Mouse (Mus musculus) monocyte, adult 2 months (primary cell): ENCODE results near the gene Cecr2.
"Not testable (repeated sequence)": the region's sequence is repeated elsewhere in the genome, so short reads cannot be mapped to it uniquely, and the experiment has no call there.

Experiments
- DNase-seq, 2 experiments: peaks; one replicate each; pipeline ENCODE4 v3.0.0; 2022; ENCODE audit warnings: low spot score in 2 of 2, low read depth in 1 of 2

Gene Cecr2

DNA sequence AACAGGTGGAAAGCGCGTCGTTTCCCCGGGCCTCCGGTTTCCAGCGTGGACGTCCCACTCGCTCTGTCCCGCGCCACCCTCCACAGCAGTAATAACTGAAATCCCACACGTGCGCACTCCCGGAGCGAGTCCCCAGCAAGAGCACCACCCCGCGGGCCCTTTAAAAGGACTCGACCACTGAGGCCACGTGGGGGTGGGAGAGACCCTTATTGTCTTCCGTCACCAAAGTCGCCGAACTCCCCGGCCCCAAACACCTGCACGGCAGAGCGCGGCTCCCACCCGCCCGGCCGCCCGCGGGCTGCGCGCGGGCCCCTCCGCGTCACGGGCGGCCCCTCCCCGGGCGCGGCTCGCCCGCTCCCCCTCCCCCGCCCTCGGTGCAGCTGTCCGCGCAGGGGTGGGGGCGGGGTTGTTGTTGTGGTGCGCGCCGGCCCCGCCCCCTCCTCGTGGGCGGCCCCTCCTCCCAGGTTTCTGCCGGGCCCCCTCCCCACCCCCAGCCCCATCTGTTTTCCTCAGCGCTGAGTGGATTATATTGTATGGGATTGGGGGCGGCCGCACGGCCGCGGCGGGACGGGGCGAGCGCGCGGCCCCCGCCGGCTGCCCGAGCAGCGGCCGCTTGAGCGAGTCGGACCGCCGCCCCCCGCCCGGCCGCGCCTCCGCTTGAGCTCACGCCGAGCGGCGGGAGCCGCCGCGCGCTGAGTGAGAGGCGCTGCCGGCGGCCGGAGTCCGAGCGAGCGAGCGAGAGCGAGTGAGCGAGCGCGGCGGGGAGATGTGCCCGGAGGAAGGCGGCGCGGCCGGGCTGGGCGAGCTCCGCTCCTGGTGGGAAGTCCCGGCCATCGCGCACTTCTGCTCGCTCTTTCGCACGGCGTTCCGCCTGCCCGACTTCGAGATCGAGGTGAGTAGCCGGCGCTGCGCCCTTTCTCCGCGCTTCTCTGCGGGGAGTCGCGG lies at the start of gene Cecr2:
Gene Cecr2, plus strand, starts transcription at position 554 of the 945 bp plus-strand sequence.
- peak in 1 of 2 experiments; percentile 7 for DNase-seq

DNA sequence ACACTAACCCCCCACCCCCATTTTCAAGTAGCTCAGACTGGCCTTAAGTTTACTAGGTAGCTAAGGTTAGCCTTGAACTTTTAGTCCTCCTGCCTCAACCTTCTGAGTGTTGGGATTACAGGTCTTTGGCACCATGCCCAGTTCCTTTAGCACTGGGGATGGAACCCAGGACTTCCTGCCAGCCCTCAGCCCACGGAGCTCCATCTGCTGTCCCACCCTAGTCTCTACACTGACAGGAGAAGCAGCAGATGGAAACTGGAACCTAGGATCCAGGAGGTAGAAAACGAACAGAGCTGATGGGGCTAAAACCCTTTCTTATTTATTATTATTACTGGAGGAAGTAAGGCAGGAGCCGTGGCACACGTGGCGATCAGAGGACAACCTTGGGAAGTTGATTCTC lies 48.6 kb upstream of the Cecr2 start:
- DNase-seq = no peak

DNA sequence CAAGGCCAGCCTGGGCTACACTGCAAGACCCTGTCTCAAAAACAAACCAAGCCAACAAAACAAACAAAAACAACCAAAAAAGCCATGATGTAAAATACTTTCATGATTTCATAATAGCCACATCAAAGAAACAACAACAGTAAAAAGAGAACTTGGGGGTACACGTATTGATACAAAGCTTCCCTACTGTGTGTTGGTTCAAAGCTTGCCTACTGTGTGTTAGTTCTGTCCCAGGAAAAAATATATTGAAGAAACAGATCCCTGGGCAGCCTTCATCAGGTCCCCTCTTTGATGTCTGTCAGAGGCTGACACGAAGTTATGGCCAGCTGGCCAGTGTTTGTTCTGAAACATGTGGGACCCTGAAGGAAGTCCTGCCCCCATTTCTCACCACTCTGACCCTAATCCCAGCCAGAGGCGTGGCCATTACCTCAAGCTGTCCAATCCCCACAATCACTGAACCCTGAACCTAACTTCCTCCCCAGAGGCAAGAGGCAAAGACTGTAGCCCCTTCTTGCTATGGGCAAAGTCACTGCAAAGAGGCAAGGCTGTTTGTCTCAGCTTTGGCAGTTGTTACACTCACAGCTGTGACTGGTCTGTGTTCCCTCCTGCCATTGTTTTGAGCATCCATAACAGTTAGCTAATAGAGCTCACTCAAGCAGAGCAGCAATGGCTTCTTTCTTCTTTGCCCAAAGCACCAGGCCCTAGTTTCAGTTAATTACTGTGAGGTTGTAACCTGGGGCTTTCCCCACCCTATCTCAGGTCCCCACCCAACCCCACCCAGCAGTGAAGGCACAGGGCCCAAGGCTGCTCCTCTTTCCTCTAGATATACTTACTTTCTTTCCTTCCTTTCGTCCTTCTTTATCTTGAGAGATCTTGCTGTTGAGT lies 47.4 kb upstream of the Cecr2 start:
- no peak for DNase-seq

DNA sequence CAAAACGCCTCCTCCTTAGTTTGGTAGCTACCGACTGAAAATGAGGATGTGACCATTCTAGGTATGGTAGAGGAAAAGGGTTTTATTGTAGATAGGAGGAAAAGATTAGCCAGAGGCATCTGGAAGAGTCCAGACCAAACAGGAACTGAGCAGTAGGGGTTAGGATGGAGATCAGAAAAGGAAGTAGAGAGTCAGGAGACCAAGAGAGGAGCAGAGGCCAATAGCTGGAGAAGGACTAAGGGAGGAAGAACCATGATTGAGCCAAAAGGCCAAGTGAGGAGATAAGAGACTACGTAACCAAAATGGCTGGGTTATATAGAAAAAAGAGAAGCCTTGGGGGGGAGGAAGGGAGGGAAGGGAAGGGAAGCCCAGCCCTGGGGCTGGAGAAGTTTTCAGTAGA lies 46.0 kb upstream of the Cecr2 start:
- no peak for DNase-seq

DNA sequence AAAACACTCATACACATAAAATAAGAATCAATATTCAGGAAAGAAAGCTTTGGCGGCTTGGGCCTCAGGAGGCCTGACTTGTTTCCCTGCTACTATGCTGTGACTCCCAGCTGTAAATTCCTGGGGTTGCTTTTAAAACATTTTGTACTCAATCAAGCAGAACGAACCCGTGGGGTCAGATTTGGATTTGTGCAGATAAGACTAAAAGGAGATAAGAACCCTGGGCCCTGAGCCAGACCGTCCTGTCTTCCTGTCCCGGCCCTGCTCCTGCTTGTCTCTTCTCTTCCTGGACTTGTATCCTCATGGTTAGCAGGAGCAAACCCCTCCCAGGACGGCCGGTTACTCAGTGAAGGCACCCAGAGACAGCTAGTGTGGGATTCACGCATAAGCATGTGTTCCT lies 41.1 kb upstream of the Cecr2 start:
- no peak for DNase-seq

DNA sequence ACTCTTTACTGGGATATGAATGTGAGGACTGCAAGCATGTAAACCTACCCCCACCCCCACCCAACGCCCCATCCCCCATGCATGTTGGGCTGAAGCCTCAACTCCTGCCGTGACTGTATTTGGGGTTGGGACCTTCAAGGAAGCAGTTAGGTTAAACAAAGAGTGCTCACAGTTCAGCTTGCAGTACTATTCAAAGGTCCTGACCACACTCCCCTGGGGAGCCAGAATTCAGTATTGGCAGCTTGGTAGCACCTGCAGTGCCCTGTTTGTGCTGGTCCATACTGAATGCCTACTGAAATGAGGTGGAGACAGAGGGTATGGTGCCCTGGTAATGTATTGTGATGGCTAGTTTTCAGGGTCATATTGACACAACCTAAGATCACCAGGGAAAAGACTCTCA lies 39.1 kb upstream of the Cecr2 start:
- DNase-seq = no peak

DNA sequence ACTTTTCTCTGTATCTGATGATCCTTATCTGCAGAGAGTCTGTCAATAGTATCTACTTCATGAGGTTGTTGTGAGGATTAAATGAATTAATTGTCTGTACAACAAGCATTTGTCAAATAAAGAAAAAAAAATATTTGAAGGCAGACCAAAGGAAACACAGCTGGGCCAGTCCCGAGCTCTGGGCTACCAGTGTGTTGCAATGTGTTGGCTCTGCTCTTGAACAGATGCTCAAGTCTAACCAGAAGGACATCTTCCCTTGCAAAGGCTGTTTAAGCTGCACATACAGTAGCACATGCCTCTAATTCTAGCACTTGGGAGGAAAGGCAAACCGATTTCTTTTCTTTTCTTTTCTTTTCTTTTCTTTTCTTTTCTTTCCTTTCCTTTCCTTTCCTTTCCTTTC lies 37.2 kb upstream of the Cecr2 start:
- no peak for DNase-seq

DNA sequence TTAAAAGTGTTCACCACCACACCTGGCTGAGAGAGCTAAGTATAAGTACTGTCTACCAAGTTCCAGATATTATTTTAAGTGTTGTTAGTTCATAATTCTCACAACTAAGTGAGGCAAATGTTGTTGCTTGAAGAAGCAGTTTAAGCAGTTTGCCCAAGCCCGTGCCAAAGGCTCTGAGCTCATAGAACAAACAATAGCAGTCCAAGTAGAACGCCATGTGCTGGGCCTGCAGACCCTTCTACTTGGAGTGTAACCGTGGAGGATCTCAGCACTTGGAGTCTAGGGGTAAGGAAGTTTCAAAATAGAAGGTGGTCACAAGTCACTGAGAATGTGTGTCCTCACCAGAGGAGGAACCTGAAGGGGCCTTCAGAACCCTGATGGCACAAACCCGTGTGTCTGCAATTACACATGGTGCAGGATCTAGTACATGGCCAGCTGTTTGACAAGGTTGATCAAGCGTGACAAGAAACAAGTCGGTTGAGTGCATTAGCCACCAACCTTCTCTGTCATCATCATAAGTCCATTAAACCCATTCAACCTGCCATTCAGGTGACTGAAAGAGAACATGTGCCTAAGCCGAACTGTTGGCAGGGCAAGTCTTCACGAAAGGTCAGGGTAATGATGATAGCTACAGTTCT lies 30.7 kb upstream of the Cecr2 start:
- no peak for DNase-seq

DNA sequence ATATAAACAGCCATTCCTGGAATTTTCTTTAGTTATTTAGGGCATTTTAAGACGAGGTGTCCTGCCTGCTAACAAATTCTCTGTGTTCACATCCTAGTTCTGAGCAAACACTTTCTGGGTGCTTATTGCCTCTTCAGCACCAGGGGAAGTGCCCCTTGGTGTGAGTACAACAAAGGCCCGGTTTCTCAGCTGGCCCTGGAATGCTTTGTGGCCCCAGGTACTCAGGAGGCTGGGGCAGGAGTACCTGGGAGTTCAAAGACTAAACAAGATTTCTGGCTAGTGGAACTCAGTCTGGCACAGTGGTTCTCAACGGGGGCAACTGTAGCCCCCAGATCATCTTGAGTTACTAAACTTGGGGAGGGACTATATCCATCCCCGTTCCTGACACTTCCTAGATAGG lies 26.6 kb upstream of the Cecr2 start:
- DNase-seq = no peak

DNA sequence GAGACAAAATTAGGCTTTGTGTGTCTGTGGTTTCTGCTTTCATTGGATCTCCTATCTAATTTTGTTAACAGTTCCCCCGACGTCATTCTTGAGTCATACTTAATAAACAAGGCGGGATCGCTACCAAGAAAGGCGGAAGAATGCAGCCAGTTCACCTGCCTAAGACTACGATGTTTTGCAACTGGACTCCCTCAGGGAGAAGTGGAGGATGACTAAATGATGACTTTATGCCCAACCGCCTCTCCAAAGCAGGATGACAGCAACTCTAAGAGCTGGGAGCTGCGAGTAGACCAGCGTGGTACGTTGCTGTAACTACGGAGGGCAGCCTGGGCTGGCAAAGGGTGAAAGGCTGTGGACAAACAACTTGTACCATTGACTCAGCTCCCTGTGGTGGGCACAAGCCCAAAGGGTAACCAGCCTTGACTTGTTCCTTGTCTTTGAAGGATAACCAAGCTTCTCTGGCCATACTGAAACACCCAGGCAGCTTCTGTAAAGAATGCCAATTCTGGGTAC lies 24.2 kb upstream of the Cecr2 start:
- no peak for DNase-seq

DNA sequence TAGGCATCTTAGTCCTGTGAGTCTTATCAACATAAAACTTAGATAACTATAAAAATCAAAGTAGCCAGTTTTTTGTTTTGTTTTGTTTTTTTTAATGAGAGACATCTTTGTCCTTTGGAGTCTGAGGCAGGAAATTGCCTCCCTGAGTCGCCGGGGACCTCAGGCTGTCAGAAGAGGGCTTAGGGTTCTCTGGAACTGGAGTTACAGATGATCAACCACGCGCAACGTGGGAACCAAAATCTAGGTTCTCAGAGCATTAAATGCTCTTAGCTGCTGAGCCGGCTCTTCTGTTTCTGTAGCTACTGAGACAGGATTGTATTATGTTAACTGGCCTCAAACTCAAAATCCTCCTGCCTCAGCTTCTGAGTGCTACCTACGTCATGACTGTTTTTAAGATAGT lies 22.4 kb upstream of the Cecr2 start:
- no peak for DNase-seq

DNA sequence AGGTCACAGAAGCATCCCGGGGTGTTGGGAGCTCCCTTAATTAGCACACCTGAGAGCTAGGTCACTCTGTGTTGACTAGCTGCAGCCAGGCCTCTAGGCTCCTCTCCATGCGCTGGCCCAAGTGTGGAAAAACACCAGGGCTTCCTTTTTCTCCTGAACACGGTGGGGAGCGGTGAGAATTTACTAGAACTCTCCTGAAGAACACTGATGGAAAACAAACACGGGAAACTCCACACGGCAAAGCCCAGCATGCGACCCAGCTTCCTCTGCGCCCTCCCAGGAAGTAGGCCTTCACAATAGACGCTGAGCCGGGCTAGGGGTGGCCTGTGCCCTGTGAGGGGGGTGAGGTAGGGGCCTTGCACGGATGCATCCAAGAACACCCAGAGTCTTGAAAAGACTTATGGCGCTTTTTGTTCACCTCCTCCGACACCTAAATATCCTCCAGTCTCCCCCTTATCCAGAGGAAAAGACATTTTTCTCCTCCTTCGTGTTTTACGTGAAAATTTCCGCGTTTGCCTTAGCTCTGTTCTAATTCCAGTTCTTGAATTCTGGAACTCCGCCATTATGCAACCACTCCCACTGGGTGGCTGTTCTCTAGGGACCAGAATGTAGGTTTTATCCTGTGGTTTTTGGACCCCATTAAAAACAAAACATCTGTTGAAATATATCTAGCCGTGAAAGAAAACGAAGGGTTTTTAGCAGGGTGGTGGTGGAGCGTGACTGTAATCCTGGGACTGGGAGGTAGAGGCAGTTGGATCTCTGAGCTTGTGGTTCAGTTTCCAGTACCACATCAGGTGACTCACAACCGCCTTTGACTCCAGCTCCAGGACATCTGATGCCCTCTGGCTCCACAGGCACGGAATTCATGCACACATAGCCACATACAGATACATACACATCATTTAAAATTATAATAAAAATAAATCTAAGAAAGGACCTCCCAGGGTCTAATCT lies 21.5 kb upstream of the Cecr2 start:
- DNase-seq = no peak

DNA sequence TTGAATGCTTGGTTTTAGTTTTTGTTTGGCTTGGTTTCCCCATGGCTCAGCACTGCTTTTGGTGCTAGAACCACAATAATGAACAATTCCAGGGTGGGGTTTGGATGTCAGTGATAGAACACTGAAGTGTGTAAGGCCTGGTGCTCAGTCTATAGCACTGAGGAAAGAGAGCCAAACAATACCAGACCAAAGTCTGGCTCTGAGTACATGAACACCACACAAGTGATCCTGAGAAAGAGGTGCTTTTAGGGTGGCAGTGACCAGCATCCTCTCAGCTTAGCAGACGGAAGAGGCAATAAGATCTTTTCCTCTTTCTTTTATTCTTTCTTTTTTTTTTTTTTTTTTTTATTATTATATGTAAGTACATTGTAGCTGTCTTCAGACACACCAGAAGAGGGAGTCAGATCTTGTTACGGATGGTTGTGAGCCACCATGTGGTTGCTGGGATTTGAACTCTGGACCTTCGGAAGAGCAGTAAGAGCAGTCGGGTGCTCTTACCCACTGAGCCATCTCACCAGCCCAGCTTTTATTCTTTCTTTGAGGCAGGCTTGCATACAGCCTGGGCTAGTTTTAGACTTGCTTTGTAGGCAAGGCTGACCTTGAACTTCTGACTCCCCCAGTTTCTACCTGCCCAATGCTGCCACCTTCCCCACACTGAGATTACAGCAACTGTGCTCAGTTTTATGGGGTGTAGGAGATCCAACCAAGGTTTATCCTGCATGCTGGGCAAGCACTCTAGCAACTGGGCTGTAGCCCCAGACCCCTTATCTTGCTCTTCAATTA lies 18.7 kb upstream of the Cecr2 start:
- not testable (repeated sequence) for DNase-seq

DNA sequence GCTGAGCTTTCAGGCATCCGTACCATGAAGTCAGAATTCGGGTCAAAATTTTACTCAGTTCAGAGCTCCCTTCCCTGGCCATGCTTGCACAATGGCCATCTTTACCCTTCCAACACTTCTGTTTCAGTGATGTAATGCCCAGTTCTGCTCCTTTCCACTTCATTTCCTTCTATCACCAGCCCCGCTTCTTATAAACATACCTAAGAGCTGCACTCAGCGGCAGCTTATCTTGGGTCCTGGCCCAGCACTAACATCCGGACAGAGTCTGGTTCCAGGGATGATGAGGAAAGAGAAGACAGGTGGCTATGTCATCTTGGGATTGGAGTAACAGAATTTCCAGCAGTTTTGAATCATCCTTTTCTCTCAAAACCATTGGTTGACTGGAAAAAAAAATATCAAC lies 18.0 kb upstream of the Cecr2 start:
- no peak for DNase-seq

DNA sequence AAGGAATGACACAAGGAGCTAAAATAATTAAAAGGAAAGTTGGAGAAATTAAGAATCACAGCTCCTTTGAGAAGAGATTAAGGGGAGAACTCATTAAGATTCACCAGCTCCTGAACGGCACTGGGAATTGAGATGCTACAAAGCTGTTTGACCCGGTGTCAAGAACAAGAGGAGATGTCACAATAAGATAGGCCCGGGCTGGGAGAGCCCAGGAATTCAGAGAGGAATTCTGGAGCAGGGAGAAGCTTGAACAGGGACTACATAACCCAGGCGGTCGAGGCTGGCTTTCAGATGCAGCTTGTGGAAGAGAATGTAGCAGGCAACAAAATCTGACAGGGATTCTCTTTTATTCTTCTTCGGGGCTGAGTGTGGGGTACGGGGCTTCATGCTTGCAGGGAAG lies 13.5 kb upstream of the Cecr2 start:
- DNase-seq = no peak

DNA sequence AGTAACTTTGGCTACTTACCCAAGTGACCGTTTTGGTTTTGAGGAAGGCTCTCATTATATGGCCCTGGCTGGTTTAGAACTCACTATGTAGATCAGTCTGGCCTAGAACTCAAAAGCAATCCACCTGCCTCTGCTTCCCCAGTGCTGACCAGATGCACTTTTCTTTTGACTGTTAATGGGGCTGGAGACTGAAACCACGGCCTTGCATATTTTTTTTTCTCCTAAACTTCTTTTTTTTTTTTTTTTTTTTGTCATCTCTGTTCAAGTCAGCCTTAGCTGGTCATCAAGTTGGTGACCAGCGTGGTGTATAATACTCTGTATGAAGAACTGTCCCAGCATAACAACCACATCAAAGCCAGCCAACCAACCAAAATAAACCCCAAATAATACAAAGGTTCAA lies 10.5 kb upstream of the Cecr2 start:
- no peak for DNase-seq

DNA sequence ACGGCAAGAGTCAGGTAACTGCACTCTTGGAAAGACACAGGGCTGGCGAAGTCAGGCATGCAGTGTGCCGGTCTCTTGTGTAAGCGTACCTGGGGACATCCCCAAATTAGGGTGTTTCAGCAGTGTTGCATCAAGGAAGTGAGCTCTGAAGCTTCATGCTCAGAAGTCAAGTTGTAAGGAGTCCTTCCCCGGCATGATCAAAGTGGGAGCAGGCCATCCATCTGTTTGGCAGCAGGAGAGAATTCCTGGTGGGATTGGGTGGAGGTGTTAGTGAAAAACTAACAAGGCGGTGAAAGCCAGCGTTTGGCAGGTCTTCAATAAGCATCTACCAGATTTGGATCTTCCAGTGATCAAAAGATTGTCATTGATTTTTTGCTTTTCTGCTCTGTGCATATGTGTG lies 7.3 kb upstream of the Cecr2 start:
- DNase-seq = no peak

DNA sequence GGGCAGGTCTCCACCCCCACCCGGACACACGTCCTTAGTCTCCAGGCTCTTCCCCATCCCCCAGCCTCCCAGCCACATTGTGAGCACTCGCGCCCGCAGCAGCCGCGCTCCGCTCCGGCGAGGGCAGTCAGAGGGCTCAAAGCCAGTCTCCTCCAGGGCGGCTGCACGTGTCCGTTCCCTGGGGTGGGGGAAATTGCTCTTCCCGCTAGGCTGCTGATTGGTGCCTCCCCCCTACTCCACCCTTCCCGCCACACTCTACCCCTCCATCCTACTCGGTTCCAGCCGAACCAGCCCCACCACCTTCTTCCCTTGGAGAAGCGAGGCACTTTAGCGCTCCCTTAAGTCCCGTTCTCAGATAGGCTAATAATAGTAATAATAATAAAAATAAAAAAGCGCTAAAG lies 754 bp upstream of the Cecr2 start:
- no peak for DNase-seq

DNA sequence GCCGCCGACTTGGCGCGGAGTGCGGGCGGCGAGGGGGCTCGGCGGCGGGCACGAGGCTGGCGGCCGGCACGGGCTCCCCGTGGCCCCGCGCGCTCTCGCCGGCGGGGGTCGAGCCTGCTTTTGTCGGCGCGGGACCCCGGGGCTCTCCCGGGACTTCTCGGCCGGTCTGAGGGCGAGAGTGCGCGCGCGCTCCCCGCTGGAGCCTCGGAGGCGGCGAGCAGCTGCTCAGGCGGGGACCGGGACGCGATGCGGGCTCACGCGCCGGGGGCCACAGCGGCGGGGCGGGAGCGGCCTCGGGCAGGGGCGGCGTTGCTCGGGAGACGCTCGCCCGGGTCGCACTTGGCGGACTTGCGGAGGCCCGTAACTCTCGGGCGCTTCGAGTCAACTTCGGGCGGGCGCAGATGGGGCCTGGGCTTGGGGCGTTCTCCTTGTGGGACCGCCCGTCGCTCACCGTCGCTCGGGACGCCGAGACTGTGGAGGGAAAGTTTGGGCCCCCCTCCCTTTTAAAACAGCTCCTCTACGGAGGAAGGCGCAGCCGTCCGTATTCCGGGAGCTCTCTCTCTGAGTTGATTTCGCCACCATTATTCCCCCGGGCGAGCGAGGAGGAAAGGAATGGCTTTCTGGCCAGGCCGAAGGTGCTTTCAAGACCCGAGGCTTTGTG lies 722 bp downstream of the Cecr2 start:
- no peak for DNase-seq
